Mouse (Mus musculus) liver, postnatal 0 days (tissue): ENCODE measurements at regions not wholly inside any gene's neighbourhood (a gene's known extent, or its start where the extent isn't known, plus 50 kb on each side); places are given as distances from the start of the nearest gene placed in this dataset.

Experiments used
- CTCF ChIP-seq: sonication (generic); IDR thresholded peaks from 2 replicates; pipeline ENCODE4 v1.5.1; 2016; ENCODE audit warnings: antibody characterized with exemption, low read depth
- EP300 ChIP-seq: IDR thresholded peaks from 2 replicates; pipeline ENCODE4 v1.6.1; 2016; ENCODE audit warnings: antibody characterized with exemption, low read depth, mild to moderate bottlenecking

- TF ChIP-seq CTCF (no peak), EP300 (no peak)
These were observed 154.3 kb upstream of the Lef1 start for GRCm38 (mm10) chr3:130955958-130956357.
